Mouse (Mus musculus) limb, embryonic 14.5 days (tissue): ENCODE measurements at regions not wholly inside any gene's neighbourhood (a gene's known extent, or its start where the extent isn't known, plus 50 kb on each side); places are given as distances from the start of the nearest gene placed in this dataset.

Experiments used
- ATAC-seq: fragments of 200-750 bp; cut with Nextera tagmentation; 2 replicates; pipeline ENCODE4 v1.8.0; 2017; ENCODE audit warnings: low read depth, moderate number of reproducible peaks, moderate TSS enrichment; ENCODE audit not compliant: low FRiP score
- DNase-seq: peaks from one replicate; pipeline ENCODE4 v3.0.0-alpha.2; 2015; ENCODE audit warnings: low spot score
- H3K27ac ChIP-seq: fragments of 300-500 bp; sonication (generic); replicated peaks from 2 replicates; pipeline ENCODE4 v1.5.1; 2014; ENCODE audit warnings: low read depth, mild to moderate bottlenecking, low read length, moderate library complexity, mixed read lengths
- H3K27me3 ChIP-seq: fragments of 300-500 bp; sonication (generic); 2 replicates; pipeline ENCODE4 v1.6.1; 2014; ENCODE audit warnings: low read length, mixed read lengths; ENCODE audit not compliant: control insufficient read depth, insufficient read depth
- H3K36me3 ChIP-seq: fragments of 300-500 bp; sonication (generic); 2 replicates; pipeline ENCODE4 v1.6.1; 2014; ENCODE audit warnings: mild to moderate bottlenecking, low read length, moderate library complexity, mixed read lengths; ENCODE audit not compliant: control insufficient read depth, insufficient read depth
- H3K4me1 ChIP-seq: fragments of 300-500 bp; sonication (generic); 2 replicates; pipeline ENCODE4 v1.6.1; 2014; ENCODE audit warnings: antibody characterized with exemption, low read length, mixed read lengths; ENCODE audit not compliant: control insufficient read depth, insufficient read depth
- H3K4me2 ChIP-seq: fragments of 300-500 bp; sonication (generic); replicated peaks from 2 replicates; pipeline ENCODE4 v1.6.1; 2014; ENCODE audit warnings: low read depth, mild to moderate bottlenecking, low read length, moderate library complexity; ENCODE audit not compliant: severe bottlenecking
- H3K4me3 ChIP-seq: fragments of 300-500 bp; sonication (generic); replicated peaks from 2 replicates; pipeline ENCODE4 v1.5.1; 2014; ENCODE audit warnings: low read length
- H3K9ac ChIP-seq: fragments of 300-500 bp; sonication (generic); 2 replicates; pipeline ENCODE4 v1.6.1; 2014; ENCODE audit warnings: mild to moderate bottlenecking, low read depth, low read length, moderate library complexity; ENCODE audit not compliant: severe bottlenecking
- H3K9me3 ChIP-seq: fragments of 300-500 bp; sonication (generic); 2 replicates; pipeline ENCODE4 v1.6.1; 2016; ENCODE audit warnings: low read length; ENCODE audit not compliant: control insufficient read depth
- POLR2A ChIP-seq: fragments of 200-500 bp; IDR thresholded peaks from 2 replicates; pipeline ENCODE4 v1.8.0; 2012; ENCODE audit warnings: inconsistent platforms, mild to moderate bottlenecking, moderate library complexity, borderline replicate concordance; ENCODE audit not compliant: insufficient read depth, insufficient read length; ENCODE audit errors: extremely low read depth
- WGBS: fragments of 180-500 bp; shearing (Covaris S2); extraction: QIAGEN DNeasy Blood & Tissue Kit; methylation state at CpG from one replicate; pipeline ENCODE4 v1.1.7; 2014; 5-methylcytosine and 5-hydroxymethylcytosine counted together

- ATAC-seq, result no peak
- Histone ChIP-seq H3K4me1 (0 out of 2 replicates have a peak, but pooled peaks cover 11% of the 10 kb centered on the region), H3K9ac (no peak overlapping the region), H3K36me3 (no peaks in the 10 kb centered on the region), H3K27me3 (no peaks in the 10 kb centered on the region), H3K4me2 (no peak overlapping the region), H3K9me3 (no peaks in the 10 kb centered on the region), H3K27ac (no peak overlapping the region), H3K4me3 (no peak overlapping the region)
- WGBS, result 88% methylated on average over 2 of the region's 2 CpGs
- no peak for TF ChIP-seq POLR2A
- DNase-seq, result no peak
Measured at GRCm38 (mm10) chr5:53329591-53329990, 62.7 kb downstream of the Smim20 start.

DNA sequence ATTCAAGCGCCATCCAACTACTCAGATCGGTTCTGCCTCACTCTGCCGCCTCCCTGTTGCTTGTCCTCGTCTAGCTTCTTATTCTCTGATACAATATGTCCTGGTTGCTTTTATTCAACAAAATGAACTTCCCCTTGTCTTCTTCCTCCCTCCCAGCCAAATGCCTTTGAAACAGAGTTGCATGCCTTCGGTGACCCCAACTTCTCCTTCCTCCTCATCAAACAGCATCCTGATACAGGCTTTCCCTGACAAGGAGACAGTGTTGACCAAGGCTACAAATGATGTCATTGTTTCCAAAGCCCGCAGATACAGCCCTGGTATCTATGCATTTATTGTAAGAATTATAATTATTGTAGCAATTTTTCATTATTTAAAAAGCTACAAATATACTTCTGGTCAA is 69.8 kb downstream of the Smim20 start:
- DNase-seq (no peak), ATAC-seq (no peak)
- Histone ChIP-seq H3K9me3 (no peaks in the 10 kb centered on the region), H3K36me3 (no peaks in the 10 kb centered on the region), H3K9ac (no peak overlapping the region), H3K4me1 (no peaks in the 10 kb centered on the region), H3K4me3 (no peak overlapping the region), H3K4me2 (no peak overlapping the region), H3K27ac (no peak overlapping the region), H3K27me3 (no peaks in the 10 kb centered on the region)
- no peak for TF ChIP-seq POLR2A
- 86% methylated on average over 6 of the region's 6 CpGs for WGBS

GRCm38 (mm10) chr5:53337816-53338215 is 70.9 kb downstream of the Smim20 start:
- H3K9me3 ChIP-seq, result no peaks in the 10 kb centered on the region
- no peak overlapping the region for H3K4me2 ChIP-seq
- no peak for ATAC-seq
- 39% methylated on average over 3 of the region's 3 CpGs for WGBS
- no peak overlapping the region for H3K4me3 ChIP-seq
- H3K36me3 ChIP-seq, result no peaks in the 10 kb centered on the region
- H3K27me3 ChIP-seq, result no peaks in the 10 kb centered on the region
- H3K4me1 ChIP-seq, result no peaks in the 10 kb centered on the region
- no peak overlapping the region for H3K9ac ChIP-seq
- TF ChIP-seq POLR2A, result no peak
- no peak overlapping the region for H3K27ac ChIP-seq
- DNase-seq, result no peak

- Histone ChIP-seq H3K27ac (no peak overlapping the region), H3K36me3 (no peaks in the 10 kb centered on the region), H3K9me3 (no peaks in the 10 kb centered on the region), H3K9ac (no peak overlapping the region), H3K4me3 (no peak overlapping the region), H3K27me3 (no peaks in the 10 kb centered on the region), H3K4me1 (peaks cover 8% of the 10 kb centered on the region), H3K4me2 (no peak overlapping the region)
- WGBS, result 91% methylated on average over 8 of the region's 8 CpGs
- no peak for DNase-seq
- no peak for TF ChIP-seq POLR2A
- ATAC-seq, result no peak
Measured at GRCm38 (mm10) chr5:53345164-53345563, 78.3 kb downstream of the Smim20 start.

DNA sequence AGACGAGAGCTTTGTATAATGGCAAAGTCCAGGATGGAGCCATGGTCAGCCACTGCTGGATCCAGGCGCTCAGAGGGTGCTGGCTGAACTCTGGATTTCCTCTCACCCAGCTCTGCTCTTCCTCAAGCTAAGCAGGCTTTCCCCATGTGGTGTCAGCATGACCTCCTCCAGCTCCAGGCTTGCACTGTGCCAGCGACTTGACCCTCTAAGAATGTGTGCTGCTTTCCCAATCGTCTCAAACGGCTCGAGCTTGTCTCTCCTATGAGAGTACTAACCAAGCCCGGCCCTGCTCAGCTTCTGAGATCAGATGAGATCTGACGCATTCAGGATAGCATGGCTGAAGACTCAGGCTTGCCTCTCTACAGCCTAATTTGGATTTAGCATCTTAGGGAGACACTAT is 79.1 kb downstream of the Smim20 start:
- H3K4me2 ChIP-seq, result no peak overlapping the region
- no peak overlapping the region for H3K9ac ChIP-seq
- ATAC-seq, result no peak
- H3K9me3 ChIP-seq, result no peaks in the 10 kb centered on the region
- no peaks in the 10 kb centered on the region for H3K36me3 ChIP-seq
- no peaks in the 10 kb centered on the region for H3K27me3 ChIP-seq
- DNase-seq, result no peak
- H3K4me1 ChIP-seq, result peaks cover 8% of the 10 kb centered on the region
- WGBS, result 54% methylated on average over 8 of the region's 8 CpGs
- TF ChIP-seq POLR2A, result no peak
- H3K4me3 ChIP-seq, result no peak overlapping the region
- H3K27ac ChIP-seq, result no peak overlapping the region

- ATAC-seq, result no peak
- Histone ChIP-seq H3K27me3 (no peaks in the 10 kb centered on the region), H3K9me3 (no peaks in the 10 kb centered on the region), H3K4me1 (peaks cover 8% of the 10 kb centered on the region), H3K9ac (no peak overlapping the region), H3K36me3 (no peaks in the 10 kb centered on the region), H3K4me3 (no peak overlapping the region), H3K27ac (no peak overlapping the region), H3K4me2 (no peak overlapping the region)
- DNase-seq, result no peak
- 51% methylated on average over 8 of the region's 8 CpGs for WGBS
- no peak for TF ChIP-seq POLR2A
Measured at GRCm38 (mm10) chr5:53346756-53347155, 79.9 kb downstream of the Smim20 start.
